Mouse (Mus musculus) cortical plate, adult 2 months (tissue): ENCODE measurements around the gene Slit3.

Experiments used
- CTCF ChIP-seq: fragments of 200-500 bp; IDR thresholded peaks from 2 replicates; pipeline ENCODE4 v1.5.1; 2011; ENCODE audit warnings: mild to moderate bottlenecking, control low read depth, low read length; ENCODE audit not compliant: insufficient read depth; ENCODE audit errors: extremely low read depth
- POLR2A ChIP-seq: fragments of 200-500 bp; IDR thresholded peaks from 2 replicates; pipeline ENCODE4 v1.6.1; 2011; ENCODE audit warnings: mild to moderate bottlenecking, low read length, control low read depth; ENCODE audit not compliant: insufficient read depth; ENCODE audit errors: extremely low read depth

DNA sequence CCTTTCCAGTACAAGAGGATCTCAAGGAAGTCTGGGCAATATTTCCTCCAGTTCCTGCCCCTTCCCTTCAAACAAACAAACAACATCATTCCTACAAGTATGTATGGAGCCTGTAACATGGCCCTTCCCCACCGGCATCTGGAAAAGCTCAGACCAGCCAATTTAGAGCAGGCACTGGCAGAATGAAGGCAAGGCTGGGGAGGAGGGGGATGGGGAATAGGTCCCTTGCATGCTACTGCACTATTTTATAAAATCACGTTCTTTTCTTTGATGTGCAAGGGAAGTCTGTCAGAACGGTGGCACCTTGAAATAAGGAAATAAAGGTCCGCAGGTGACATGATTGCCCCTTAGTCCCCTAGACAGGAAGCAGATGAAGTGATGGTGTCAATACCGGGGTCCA, 948 bp upstream of the Slit3 start:
- no peak for TF ChIP-seq CTCF
- no peak for TF ChIP-seq POLR2A
